8 mouse cellular contexts compared by ENCODE assay signal in the genomic region with DNA sequence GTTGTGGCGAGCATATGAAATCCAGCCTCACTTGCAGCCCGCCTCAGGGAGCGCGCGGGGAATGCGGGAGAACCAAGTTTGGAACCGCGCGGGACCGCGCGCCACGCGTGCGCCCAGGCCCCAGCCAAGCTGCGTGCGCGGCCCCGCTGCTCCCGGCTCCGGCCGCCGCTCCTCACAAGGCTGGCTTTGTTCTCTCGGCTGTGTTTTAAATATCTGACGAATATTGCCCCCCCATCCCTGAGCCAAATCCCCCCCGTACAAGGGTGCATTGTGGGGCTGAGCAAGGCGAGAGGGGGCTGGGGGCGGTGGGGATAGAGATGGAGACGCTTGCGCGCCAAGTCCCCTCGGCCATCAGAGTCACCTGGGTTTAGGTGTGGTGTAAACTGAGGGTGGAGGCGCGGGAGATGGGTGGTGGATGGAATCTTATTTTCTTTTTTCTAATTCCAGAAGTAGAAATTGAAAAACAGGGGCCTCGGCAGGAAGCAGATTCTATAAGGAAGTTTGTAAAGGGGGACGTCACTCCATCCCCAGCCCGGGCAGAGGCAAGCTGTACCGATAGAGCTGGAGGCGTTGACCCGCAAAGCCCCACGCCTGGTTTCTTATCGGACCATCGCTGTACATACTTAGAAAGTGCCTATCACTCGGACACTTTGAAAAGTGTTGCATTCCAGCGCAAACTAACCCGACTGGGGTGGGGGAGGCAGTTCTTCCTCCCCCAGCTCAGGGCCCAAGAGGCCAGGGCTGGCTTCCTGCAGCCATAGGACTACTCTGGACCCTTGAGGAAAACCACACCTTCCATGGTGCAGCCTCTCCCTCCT.
DNase-seq lines count a peak whose midpoint lies in the region; ATAC-seq and TF ChIP-seq lines count a peak whose summit lies in the region.

No protein-coding gene starts in this region.

- DNase-seq in right cerebral cortex, adult 18-20 months = peak; percentile 53
- no peak for DNase-seq in right cerebral cortex, postnatal 36 days (ENCODE audit: low spot score in 2 of 2)
- DNase-seq in kidney, postnatal 4 days = peak; percentile 67 to 78
- DNase-seq in lung, postnatal 4 days = peak; percentile 55 to 64
- DNase-seq in right cerebral cortex, postnatal 25 days = peak; percentile 61
- DNase-seq in urinary bladder, postnatal 10 days (ENCODE audit: low spot score) = no peak

- H3K4me1 ChIP-seq in cortical plate, adult 2 months (ENCODE audit: control insufficient read depth, insufficient read depth, low read length) = peaks cover 4% of the 10 kb centered on the region; the same call in 1 of the 2 replicates
- H3K4me1 ChIP-seq in heart, embryonic 11.5 days (ENCODE audit: control insufficient read depth, insufficient read depth, low read length) = peaks cover 42% of the 10 kb centered on the region

- TF ChIP-seq POLR2A in cortical plate, adult 2 months (IDR thresholded peaks at IDR 0.05; ENCODE audit: extremely low read depth, insufficient read depth, low read length) = peak; percentile 65; the same call in 1 of the 2 replicates

- peak overlapping the region; percentile 70 for H3K4me3 ChIP-seq in cortical plate, adult 2 months (ENCODE audit: insufficient read depth, low read length)
- peak overlapping the region; percentile 37 for H3K4me3 ChIP-seq in heart, embryonic 11.5 days (ENCODE audit: low read depth, low read length)

- H3K4me2 ChIP-seq in heart, embryonic 11.5 days = peak overlapping the region; percentile 71

- no peak for TF ChIP-seq CTCF in cortical plate, adult 2 months (IDR thresholded peaks at IDR 0.05; ENCODE audit: extremely low read depth, insufficient read depth, low read length)

- WGBS in heart, embryonic 11.5 days (ENCODE audit: insufficient replicate concordance) = 2% methylated on average over 46 of the region's 46 CpGs

- no peaks in the 10 kb centered on the region for H3K9me3 ChIP-seq in heart, embryonic 11.5 days (replicated peaks; ENCODE audit: control insufficient read depth, low read length)

- no peak; the same call in none of the 2 replicates for ATAC-seq in heart, embryonic 11.5 days (replicated peaks; ENCODE audit: insufficient number of reproducible peaks, low FRiP score, low TSS enrichment)

- H3K36me3 ChIP-seq in heart, embryonic 11.5 days (ENCODE audit: control insufficient read depth, insufficient read depth, low read length) = no peaks in the 10 kb centered on the region

- no peaks in the 10 kb centered on the region for H3K27me3 ChIP-seq in heart, embryonic 11.5 days (ENCODE audit: control insufficient read depth, insufficient read depth, low read length)

- peak overlapping the region; percentile 80 for H3K9ac ChIP-seq in heart, embryonic 11.5 days (ENCODE audit: low read depth, low read length)

- H3K27ac ChIP-seq in cortical plate, adult 2 months (ENCODE audit: insufficient read depth, low read length) = no peak overlapping the region
- peak overlapping the region; percentile 73 for H3K27ac ChIP-seq in heart, embryonic 11.5 days (ENCODE audit: low read depth, low read length)

Comparison
In these comparisons a context has a peak if more than half of its experiments do, and no peak if none do; other contexts are left out.
1. DNase-seq: peak in right cerebral cortex, adult 18-20 months (single experiment), kidney, postnatal 4 days (2 of 2), lung, postnatal 4 days (2 of 2) and right cerebral cortex, postnatal 25 days (single experiment); none in right cerebral cortex, postnatal 36 days (0 of 2) and urinary bladder, postnatal 10 days (single experiment).